Mouse (Mus musculus): ENCODE results near the gene Usp29. TPM values are rescaled to one million over a fixed set of nuclear protein-coding genes. Genes with fewer than 3 reads are reported as not detected.
"Not testable (repeated sequence)": the region's sequence is repeated elsewhere in the genome, so short reads cannot be mapped to it uniquely, and the experiment has no call there.

The Usp29 gene
- polyA plus RNA-seq, 1 experiment, result not detected

DNA sequence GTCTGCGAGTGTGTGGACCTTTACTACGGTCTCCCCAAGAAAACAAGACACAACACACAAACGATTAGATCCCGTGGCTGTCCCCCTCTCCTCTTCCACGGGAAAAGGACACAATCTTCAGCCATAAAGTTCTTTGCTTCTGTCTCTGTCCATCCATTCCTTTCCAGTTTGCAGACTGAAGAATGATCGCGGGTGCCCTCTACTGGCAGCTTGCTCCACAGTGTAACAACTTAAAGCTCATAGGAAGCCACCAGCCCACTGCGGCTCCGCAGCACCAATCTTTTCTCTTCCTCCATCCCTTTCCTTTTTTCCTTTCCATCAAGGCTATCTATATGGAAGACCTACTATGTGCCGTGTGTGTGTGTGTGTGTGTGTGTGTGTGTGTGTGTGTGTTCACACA, 187.9 kb downstream of the Usp29 start:
- TF ChIP-seq CTCF (IDR thresholded peaks at IDR 0.05; ENCODE audit: insufficient read depth, low read depth, low read length) (no peak), POLR2A (IDR thresholded peaks at IDR 0.05; ENCODE audit: insufficient read depth, low read depth, low read length) (no peak)
- H3K4me3 ChIP-seq (ENCODE audit: insufficient read depth, low read depth, low read length), result no peak overlapping the region
- 8% methylated on average over 10 of the region's 10 CpGs for WGBS
- H3K4me1 ChIP-seq (ENCODE audit: control insufficient read depth, insufficient read depth, low read length), result peaks cover 10% of the 10 kb centered on the region
- H3K27ac ChIP-seq (ENCODE audit: insufficient read depth, low read depth, low read length), result no peak overlapping the region

DNA sequence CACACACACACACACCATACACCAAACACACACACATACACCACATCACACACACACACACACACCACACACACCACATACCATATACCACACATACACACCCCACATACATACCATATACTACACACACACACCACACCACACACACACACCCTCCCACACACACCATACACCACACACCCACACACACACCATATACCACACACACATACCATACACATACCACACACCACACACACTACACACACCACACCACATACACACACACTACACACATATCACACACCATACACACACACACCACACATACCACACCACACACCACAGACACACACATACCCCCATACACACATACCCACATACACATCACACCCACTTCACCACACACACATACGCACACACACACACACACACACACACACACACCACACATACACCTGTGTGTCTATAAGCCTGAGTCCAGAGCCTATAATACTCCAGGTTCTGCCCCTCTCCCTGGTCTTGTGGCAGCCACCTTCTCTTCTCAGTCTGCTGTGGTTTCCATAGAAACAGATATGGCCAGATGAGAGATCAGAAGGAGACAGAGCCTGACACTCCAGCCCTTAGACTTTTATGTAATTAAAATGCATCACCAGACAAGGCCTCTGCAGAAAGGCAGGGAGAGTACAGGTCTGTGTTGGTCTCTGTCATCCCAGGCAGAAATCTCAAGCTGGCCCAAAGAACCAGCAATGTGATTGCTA, 188.9 kb downstream of the Usp29 start:
- 96% methylated on average over 1 of the region's 1 CpGs for WGBS
- no peak overlapping the region for H3K27ac ChIP-seq (ENCODE audit: insufficient read depth, low read depth, low read length)
- peaks cover 4% of the 10 kb centered on the region; the same call in 1 of the 2 replicates for H3K4me1 ChIP-seq (ENCODE audit: control insufficient read depth, insufficient read depth, low read length)
- TF ChIP-seq POLR2A (IDR thresholded peaks at IDR 0.05; ENCODE audit: insufficient read depth, low read depth, low read length) (no peak), CTCF (IDR thresholded peaks at IDR 0.05; ENCODE audit: insufficient read depth, low read depth, low read length) (no peak)
- no peak overlapping the region for H3K4me3 ChIP-seq (ENCODE audit: insufficient read depth, low read depth, low read length)

GRCm38 (mm10) chr7:6923515-6923914, 193.1 kb downstream of the Usp29 start:
- Histone ChIP-seq H3K4me1 (ENCODE audit: control insufficient read depth, insufficient read depth, low read length) (peaks cover 3% of the 10 kb centered on the region), H3K27ac (ENCODE audit: insufficient read depth, low read depth, low read length) (no peak overlapping the region), H3K4me3 (ENCODE audit: insufficient read depth, low read depth, low read length) (no peak overlapping the region)
- TF ChIP-seq CTCF (IDR thresholded peaks at IDR 0.05; ENCODE audit: insufficient read depth, low read depth, low read length) (no peak), POLR2A (IDR thresholded peaks at IDR 0.05; ENCODE audit: insufficient read depth, low read depth, low read length) (no peak)
- 80% methylated on average over 3 of the region's 3 CpGs for WGBS

GRCm38 (mm10) chr7:6925926-6926730, 195.8 kb downstream of the Usp29 start:
- Histone ChIP-seq H3K4me3 (ENCODE audit: insufficient read depth, low read depth, low read length) (no peak overlapping the region), H3K27ac (ENCODE audit: insufficient read depth, low read depth, low read length) (no peak overlapping the region; the same call in 1 of the 2 replicates), H3K4me1 (ENCODE audit: control insufficient read depth, insufficient read depth, low read length) (peaks cover 3% of the 10 kb centered on the region)
- no peak for TF ChIP-seq CTCF (IDR thresholded peaks at IDR 0.05; ENCODE audit: insufficient read depth, low read depth, low read length)
- TF ChIP-seq POLR2A (IDR thresholded peaks at IDR 0.05; ENCODE audit: insufficient read depth, low read depth, low read length), result no peak
- WGBS, result 34% methylated on average over 7 of the region's 7 CpGs

GRCm38 (mm10) chr7:6926731-6926995, 196.3 kb downstream of the Usp29 start:
- Histone ChIP-seq H3K27ac (ENCODE audit: insufficient read depth, low read depth, low read length) (no peak overlapping the region; the same call in 1 of the 2 replicates), H3K4me1 (ENCODE audit: control insufficient read depth, insufficient read depth, low read length) (peaks cover 3% of the 10 kb centered on the region), H3K4me3 (ENCODE audit: insufficient read depth, low read depth, low read length) (no peak overlapping the region)
- no peak for TF ChIP-seq CTCF (IDR thresholded peaks at IDR 0.05; ENCODE audit: insufficient read depth, low read depth, low read length)
- 13% methylated on average over 4 of the region's 4 CpGs for WGBS

DNA sequence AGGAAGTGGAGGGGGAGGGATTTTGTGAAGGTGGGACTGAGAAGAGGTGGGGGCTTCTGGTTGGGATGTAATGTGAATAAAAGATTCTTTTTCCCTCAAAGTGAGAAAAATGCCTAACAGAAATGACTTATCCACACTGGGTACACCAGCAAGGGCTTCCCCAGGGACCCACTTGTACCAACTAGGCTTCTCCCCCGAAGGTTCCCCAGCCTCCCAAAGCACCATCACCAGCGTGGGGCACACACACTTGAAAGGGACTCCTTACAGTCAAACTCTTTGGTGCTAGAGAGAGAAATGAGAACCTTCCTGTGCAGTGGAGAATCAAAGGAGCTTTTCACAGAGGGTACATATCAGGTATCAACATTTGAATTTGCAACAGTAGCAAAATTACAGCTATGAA, 198.9 kb downstream of the Usp29 start:
- no peak for TF ChIP-seq POLR2A (IDR thresholded peaks at IDR 0.05; ENCODE audit: insufficient read depth, low read depth, low read length)
- no peak for TF ChIP-seq CTCF (IDR thresholded peaks at IDR 0.05; ENCODE audit: insufficient read depth, low read depth, low read length)
- Histone ChIP-seq H3K4me1 (ENCODE audit: control insufficient read depth, insufficient read depth, low read length) (peaks cover 3% of the 10 kb centered on the region), H3K27ac (ENCODE audit: insufficient read depth, low read depth, low read length) (no peak overlapping the region), H3K4me3 (ENCODE audit: insufficient read depth, low read depth, low read length) (no peak overlapping the region)
- 65% methylated on average over 2 of the region's 2 CpGs for WGBS

- 24% methylated on average over 5 of the region's 5 CpGs for WGBS
- no peak overlapping the region for H3K27ac ChIP-seq (ENCODE audit: insufficient read depth, low read depth, low read length)
Observed at GRCm38 (mm10) chr7:6934741-6935140, 204.4 kb downstream of the Usp29 start.

GRCm38 (mm10) chr7:6937040-6937439, 206.7 kb downstream of the Usp29 start:
- WGBS, result 21% methylated on average over 11 of the region's 11 CpGs
- Histone ChIP-seq H3K4me3 (ENCODE audit: insufficient read depth, low read depth, low read length) (no peak overlapping the region), H3K4me1 (ENCODE audit: control insufficient read depth, insufficient read depth, low read length) (peaks cover 2% of the 10 kb centered on the region; the same call in 1 of the 2 replicates), H3K27ac (ENCODE audit: insufficient read depth, low read depth, low read length) (no peak overlapping the region)
- TF ChIP-seq CTCF (IDR thresholded peaks at IDR 0.05; ENCODE audit: insufficient read depth, low read depth, low read length) (no peak), POLR2A (IDR thresholded peaks at IDR 0.05; ENCODE audit: insufficient read depth, low read depth, low read length) (no peak)

More at GRCm38 (mm10) chr7:6934741-6935140, 204.4 kb downstream of the Usp29 start:
- TF ChIP-seq POLR2A (IDR thresholded peaks at IDR 0.05; ENCODE audit: insufficient read depth, low read depth, low read length), result no peak
- TF ChIP-seq CTCF (IDR thresholded peaks at IDR 0.05; ENCODE audit: insufficient read depth, low read depth, low read length), result no peak
- H3K4me1 ChIP-seq (ENCODE audit: control insufficient read depth, insufficient read depth, low read length), result peaks cover 2% of the 10 kb centered on the region; the same call in 1 of the 2 replicates
- H3K4me3 ChIP-seq (ENCODE audit: insufficient read depth, low read depth, low read length), result no peak overlapping the region

GRCm38 (mm10) chr7:6940761-6941231, 210.4 kb downstream of the Usp29 start:
- peaks cover 2% of the 10 kb centered on the region; the same call in 1 of the 2 replicates for H3K4me1 ChIP-seq (ENCODE audit: control insufficient read depth, insufficient read depth, low read length)
- peak; percentile 73 for TF ChIP-seq CTCF (IDR thresholded peaks at IDR 0.05; ENCODE audit: insufficient read depth, low read depth, low read length)
- TF ChIP-seq POLR2A (IDR thresholded peaks at IDR 0.05; ENCODE audit: insufficient read depth, low read depth, low read length), result no peak
- H3K4me3 ChIP-seq (ENCODE audit: insufficient read depth, low read depth, low read length), result peak overlapping the region; percentile 19; the same call in 1 of the 2 replicates
- no peak overlapping the region for H3K27ac ChIP-seq (ENCODE audit: insufficient read depth, low read depth, low read length)
- 15% methylated on average over 16 of the region's 16 CpGs for WGBS

GRCm38 (mm10) chr7:6948061-6948460, 217.7 kb downstream of the Usp29 start:
- H3K4me3 ChIP-seq (ENCODE audit: insufficient read depth, low read depth, low read length); H3K4me1 ChIP-seq (ENCODE audit: control insufficient read depth, insufficient read depth, low read length); H3K27ac ChIP-seq (ENCODE audit: insufficient read depth, low read depth, low read length): not testable (repeated sequence)
- WGBS, result 95% methylated on average over 20 of the region's 20 CpGs
